14 mouse cellular contexts compared by ENCODE assay signal in genomic region chr11:97714356-97714755, GRCm38 (mm10). TPM values are rescaled to one million over a fixed set of nuclear protein-coding genes. Genes with fewer than 3 reads are reported as not detected.
DNase-seq lines count a peak whose midpoint lies in the region; ATAC-seq and TF ChIP-seq lines count a peak whose summit lies in the region.
"Had no signal": no experiment of that assay in that cellular context is flagged by ENCODE, and none has a peak within 500 bp of the region (broad histone marks: within the 10 kb centered on the region; RNA-seq: fewer than 3 reads in every experiment).

No protein-coding gene starts in this region.

- H3K27ac ChIP-seq in intestine, postnatal 0 days (ENCODE audit: low read depth, low read length): no peak overlapping the region
- no peak overlapping the region for H3K27ac ChIP-seq in intestine, embryonic 15.5 days
- no peak overlapping the region for H3K27ac ChIP-seq in ES-Bruce4 (ENCODE audit: insufficient read depth, low read length)
- H3K27ac ChIP-seq: embryonic facial prominence, embryonic 13.5 days; kidney, embryonic 15.5 days; liver, embryonic 15.5 days; neural tube, embryonic 12.5 days had no signal

- DNase-seq in lung, adult 2 months: no peak
- DNase-seq in lung, postnatal 36 days: no peak
- DNase-seq: midbrain, embryonic 14.5 days; right cerebral cortex, postnatal 4 days; thymus, adult 2 months had no signal

- H3K27me3 ChIP-seq in intestine, postnatal 0 days (replicated peaks; ENCODE audit: control insufficient read depth, insufficient read depth, low read length): no peaks in the 10 kb centered on the region
- H3K27me3 ChIP-seq in intestine, embryonic 15.5 days (replicated peaks): no peaks in the 10 kb centered on the region
- H3K27me3 ChIP-seq in ES-Bruce4 (ENCODE audit: control insufficient read depth, insufficient read depth, low read length, poor library complexity, severe bottlenecking) (no peaks in the 10 kb centered on the region), myocyte (ENCODE audit: control insufficient read depth, insufficient read depth, insufficient read length) (no peaks in the 10 kb centered on the region)
- H3K27me3 ChIP-seq: embryonic facial prominence, embryonic 13.5 days; kidney, embryonic 15.5 days; liver, embryonic 15.5 days; neural tube, embryonic 12.5 days had no signal

- TF ChIP-seq POLR2A in lung, adult 2 months (IDR thresholded peaks at IDR 0.05; ENCODE audit: borderline replicate concordance, extremely low read depth, low read depth, low read length): no peak
- TF ChIP-seq POLR2A in ES-Bruce4 (IDR thresholded peaks at IDR 0.05; ENCODE audit: insufficient read depth, low read length): no peak
- TF ChIP-seq POLR2A in myocyte (IDR thresholded peaks at IDR 0.05; ENCODE audit: insufficient read length, low read depth): no peak

- peak; percentile 52 for TF ChIP-seq CTCF in intestine, postnatal 0 days (IDR thresholded peaks at IDR 0.05; ENCODE audit: low read depth)
- TF ChIP-seq CTCF in lung, adult 2 months (IDR thresholded peaks at IDR 0.05; ENCODE audit: insufficient read depth, low read length): 0 out of 2 replicates have a peak, but pooled peaks have one; percentile 3
- TF ChIP-seq CTCF in ES-Bruce4 (IDR thresholded peaks at IDR 0.05; ENCODE audit: low read depth, low read length): peak; percentile 34

- no peaks in the 10 kb centered on the region for H3K4me1 ChIP-seq in intestine, postnatal 0 days (replicated peaks; ENCODE audit: control insufficient read depth, insufficient read depth, low read length)
- H3K4me1 ChIP-seq in intestine, embryonic 15.5 days (replicated peaks): no peaks in the 10 kb centered on the region
- no peaks in the 10 kb centered on the region for H3K4me1 ChIP-seq in lung, adult 2 months (ENCODE audit: control insufficient read depth, insufficient read depth, low read length)
- H3K4me1 ChIP-seq in ES-Bruce4 (ENCODE audit: control insufficient read depth, insufficient read depth, low read length): no peaks in the 10 kb centered on the region
- H3K4me1 ChIP-seq: embryonic facial prominence, embryonic 13.5 days; kidney, embryonic 15.5 days; neural tube, embryonic 12.5 days had no signal

- H3K4me3 ChIP-seq in intestine, postnatal 0 days (ENCODE audit: low read depth, low read length): no peak overlapping the region
- H3K4me3 ChIP-seq in intestine, embryonic 15.5 days (replicated peaks): no peak overlapping the region
- H3K4me3 ChIP-seq in lung, adult 2 months (replicated peaks; ENCODE audit: extremely low read depth, low read depth, low read length): no peak overlapping the region
- H3K4me3 ChIP-seq in ES-Bruce4 (ENCODE audit: low read depth, low read length) (no peak overlapping the region), myocyte (no peak overlapping the region)
- H3K4me3 ChIP-seq: embryonic facial prominence, embryonic 13.5 days; kidney, embryonic 15.5 days; liver, embryonic 15.5 days; neural tube, embryonic 12.5 days had no signal

- WGBS in intestine, postnatal 0 days: 94% methylated on average over 3 of the region's 3 CpGs
- WGBS in intestine, embryonic 15.5 days: 96% methylated on average over 3 of the region's 3 CpGs
- WGBS in lung, adult 2 months: 91% methylated on average over 3 of the region's 3 CpGs

- no peak for TF ChIP-seq EP300 in ES-Bruce4 (IDR thresholded peaks at IDR 0.05; ENCODE audit: insufficient read depth, low read depth, low read length)

- H3K9me3 ChIP-seq in intestine, postnatal 0 days (ENCODE audit: control insufficient read depth): no peaks in the 10 kb centered on the region
- H3K9me3 ChIP-seq in intestine, embryonic 15.5 days: no peaks in the 10 kb centered on the region
- no peaks in the 10 kb centered on the region for H3K9me3 ChIP-seq in ES-Bruce4 (replicated peaks; ENCODE audit: control insufficient read depth, insufficient read depth, low read length, poor library complexity, severe bottlenecking)
- H3K9me3 ChIP-seq: kidney, embryonic 15.5 days; liver, embryonic 15.5 days; neural tube, embryonic 12.5 days had no signal

- ATAC-seq in intestine, postnatal 0 days: no peak
- ATAC-seq in intestine, embryonic 15.5 days: no peak
- no peak for ATAC-seq in erythroblast, adult 5-6 weeks (replicated peaks; ENCODE audit: low FRiP score, poor library complexity, severe bottlenecking)

- no peaks in the 10 kb centered on the region for H3K79me2 ChIP-seq in myocyte (ENCODE audit: control insufficient read depth, insufficient read depth)

- H3K9ac ChIP-seq in intestine, postnatal 0 days (ENCODE audit: low read depth, low read length): no peak overlapping the region
- no peak overlapping the region for H3K9ac ChIP-seq in intestine, embryonic 15.5 days
- H3K9ac ChIP-seq in ES-Bruce4 (ENCODE audit: low read depth, poor library complexity, severe bottlenecking): no peak overlapping the region
- H3K9ac ChIP-seq: embryonic facial prominence, embryonic 13.5 days; kidney, embryonic 15.5 days; liver, embryonic 15.5 days; neural tube, embryonic 12.5 days had no signal

- no peak overlapping the region for H3ac ChIP-seq in myocyte (ENCODE audit: control insufficient read depth, insufficient read length)

- H3K4me2 ChIP-seq in intestine, postnatal 0 days (replicated peaks; ENCODE audit: low read depth): no peak overlapping the region
- no peak overlapping the region for H3K4me2 ChIP-seq in intestine, embryonic 15.5 days (replicated peaks)
- H3K4me2 ChIP-seq in myocyte (ENCODE audit: low read depth): peak overlapping the region; percentile 13
- H3K4me2 ChIP-seq: embryonic facial prominence, embryonic 13.5 days; kidney, embryonic 15.5 days; liver, embryonic 15.5 days; neural tube, embryonic 12.5 days had no signal

- peaks cover 48% of the 10 kb centered on the region for H3K36me3 ChIP-seq in intestine, postnatal 0 days (ENCODE audit: control insufficient read depth, insufficient read depth)
- H3K36me3 ChIP-seq in intestine, embryonic 15.5 days: peaks cover 31% of the 10 kb centered on the region
- H3K36me3 ChIP-seq in ES-Bruce4 (ENCODE audit: control insufficient read depth, insufficient read depth, low read length, poor library complexity, severe bottlenecking) (peaks cover 29% of the 10 kb centered on the region), myocyte (ENCODE audit: control insufficient read depth, insufficient read depth) (peaks cover 31% of the 10 kb centered on the region)

TF ChIP-seq in myocyte, 11 proteins besides CTCF, POLR2A, EP300 and RAD21 (continues in another document):
- TF ChIP-seq SRF (IDR thresholded peaks at IDR 0.05; ENCODE audit: control insufficient read depth, insufficient read length, low read depth): no peak
- TF ChIP-seq TCF12 (IDR thresholded peaks at IDR 0.05; ENCODE audit: insufficient read depth, poor library complexity, severe bottlenecking): no peak
- no peak for TF ChIP-seq MYOD1 (IDR thresholded peaks at IDR 0.05; ENCODE audit: control insufficient read depth in 1 of 3, insufficient read length in 2 of 3, low read depth in 2 of 3)

RNA-seq across cellular contexts. Expression of gene Psmb3, which starts 11.2 kb away (rescaled TPM):
- polyA plus RNA-seq in intestine, postnatal 0 days (2015; fragmentation: Nextera tagmentation; extraction: Ambion mirVana): 391 and 439 TPM in 2 replicates
- polyA plus RNA-seq in intestine, embryonic 15.5 days (2015; fragmentation: Nextera tagmentation; extraction: Ambion mirVana): 426 and 480 TPM in 2 replicates
- 214 and 264 TPM in 2 replicates for polyA plus RNA-seq in lung, adult 2 months (2012; rRNA removed)
- polyA plus RNA-seq in ES-Bruce4 (2011; ENCODE audit: insufficient read depth, insufficient read length, low read depth, missing spikeins) (296 and 332 TPM in 2 replicates), myocyte (2012; fragmentation: generic; extraction: Trizol) (694 TPM)
- 32.4 and 40.3 TPM in 2 replicates for total RNA-seq in erythroblast, adult 5-6 weeks (2015; ENCODE audit: low replicate concordance)
- total RNA-seq in erythroblast, adult 5-6 weeks (2017; ENCODE audit: low replicate concordance): 37.0 and 48.2 TPM in 2 replicates

RNA-seq across cellular contexts. Expression of gene Pcgf2, which starts 14.1 kb away (rescaled TPM):
- 7.9 and 8.9 TPM in 2 replicates for polyA plus RNA-seq in intestine, postnatal 0 days (2015; fragmentation: Nextera tagmentation; extraction: Ambion mirVana)
- 12.7 and 12.8 TPM in 2 replicates for polyA plus RNA-seq in intestine, embryonic 15.5 days (2015; fragmentation: Nextera tagmentation; extraction: Ambion mirVana)
- 65.9 and 81.9 TPM in 2 replicates for polyA plus RNA-seq in lung, adult 2 months (2012; rRNA removed)
- polyA plus RNA-seq in ES-Bruce4 (2011; ENCODE audit: insufficient read depth, insufficient read length, low read depth, missing spikeins) (74.6 and 84.0 TPM in 2 replicates), myocyte (2012; fragmentation: generic; extraction: Trizol) (24.3 TPM)
- 0.77 TPM in 1 of 2 replicates, not detected in the other for total RNA-seq in erythroblast, adult 5-6 weeks (2015; ENCODE audit: low replicate concordance)
- not detected in 2 replicates for total RNA-seq in erythroblast, adult 5-6 weeks (2017; ENCODE audit: low replicate concordance)

RNA-seq across cellular contexts. Expression of gene Cisd3, which starts 28.7 kb away (rescaled TPM):
- 122 and 123 TPM in 2 replicates for polyA plus RNA-seq in intestine, postnatal 0 days (2015; fragmentation: Nextera tagmentation; extraction: Ambion mirVana)
- 79.9 and 93.0 TPM in 2 replicates for polyA plus RNA-seq in intestine, embryonic 15.5 days (2015; fragmentation: Nextera tagmentation; extraction: Ambion mirVana)
- 26.4 and 34.0 TPM in 2 replicates for polyA plus RNA-seq in lung, adult 2 months (2012; rRNA removed)
- polyA plus RNA-seq in ES-Bruce4 (2011; ENCODE audit: insufficient read depth, insufficient read length, low read depth, missing spikeins) (62.3 and 77.2 TPM in 2 replicates), myocyte (2012; fragmentation: generic; extraction: Trizol) (112 TPM)
- 2.3 TPM in 1 of 2 replicates, not detected in the other for total RNA-seq in erythroblast, adult 5-6 weeks (2015; ENCODE audit: low replicate concordance)
- 1.7 TPM in 1 of 2 replicates, not detected in the other for total RNA-seq in erythroblast, adult 5-6 weeks (2017; ENCODE audit: low replicate concordance)

RNA-seq across cellular contexts. Expression of gene Pip4k2b, which starts 30.1 kb away (rescaled TPM):
- 0.43 and 0.63 TPM in 2 replicates for polyA plus RNA-seq in intestine, postnatal 0 days (2015; fragmentation: Nextera tagmentation; extraction: Ambion mirVana)
- polyA plus RNA-seq in intestine, embryonic 15.5 days (2015; fragmentation: Nextera tagmentation; extraction: Ambion mirVana): 1.0 and 1.2 TPM in 2 replicates
- polyA plus RNA-seq in lung, adult 2 months (2012; rRNA removed): 11.9 and 14.6 TPM in 2 replicates
- polyA plus RNA-seq in ES-Bruce4 (2011; ENCODE audit: insufficient read depth, insufficient read length, low read depth, missing spikeins) (35.0 and 36.6 TPM in 2 replicates), myocyte (2012; fragmentation: generic; extraction: Trizol) (30.1 TPM)
- total RNA-seq in erythroblast, adult 5-6 weeks (2015; ENCODE audit: low replicate concordance): 3.3 and 4.0 TPM in 2 replicates
- 3.6 and 4.5 TPM in 2 replicates for total RNA-seq in erythroblast, adult 5-6 weeks (2017; ENCODE audit: low replicate concordance)

RNA-seq across cellular contexts. Expression of gene Mllt6, which starts 51.1 kb away (rescaled TPM):
- polyA plus RNA-seq in intestine, postnatal 0 days (2015; fragmentation: Nextera tagmentation; extraction: Ambion mirVana): 1.4 and 1.6 TPM in 2 replicates
- 1.9 and 2.4 TPM in 2 replicates for polyA plus RNA-seq in intestine, embryonic 15.5 days (2015; fragmentation: Nextera tagmentation; extraction: Ambion mirVana)
- polyA plus RNA-seq in lung, adult 2 months (2012; rRNA removed): 65.9 and 79.6 TPM in 2 replicates
- polyA plus RNA-seq in ES-Bruce4 (2011; ENCODE audit: insufficient read depth, insufficient read length, low read depth, missing spikeins) (23.7 and 25.2 TPM in 2 replicates), myocyte (2012; fragmentation: generic; extraction: Trizol) (15.5 TPM)
- 1.2 and 1.9 TPM in 2 replicates for total RNA-seq in erythroblast, adult 5-6 weeks (2015; ENCODE audit: low replicate concordance)
- 1.5 and 3.9 TPM in 2 replicates for total RNA-seq in erythroblast, adult 5-6 weeks (2017; ENCODE audit: low replicate concordance)
